10 mouse cellular contexts compared by ENCODE assay signal in genomic region chr19:43930366-43930765, GRCm38 (mm10). TPM values are rescaled to one million over a fixed set of nuclear protein-coding genes. Genes with fewer than 3 reads are reported as not detected.
DNase-seq lines count a peak whose midpoint lies in the region; ATAC-seq and TF ChIP-seq lines count a peak whose summit lies in the region.
"Had no signal": no experiment of that assay in that cellular context is flagged by ENCODE, and none has a peak within 500 bp of the region (broad histone marks: within the 10 kb centered on the region; RNA-seq: fewer than 3 reads in every experiment).

No protein-coding gene starts in this region.

- DNase-seq in forebrain, embryonic 10.5 days (ENCODE audit: extremely low spot score, low spot score), result no peak
- no peak for DNase-seq in neural tube, embryonic 10.5 days (ENCODE audit: extremely low spot score, low spot score)
- no peak for DNase-seq in stomach, postnatal 0 days (ENCODE audit: low spot score)
- no peak for DNase-seq in left cerebral cortex, postnatal 10 days (ENCODE audit: extremely low spot score in 1 of 2, low spot score in 2 of 2)
- DNase-seq: adrenal gland, postnatal 25 days had no signal

- H3K4me2 ChIP-seq in forebrain, embryonic 12.5 days, result no peak overlapping the region
- no peak overlapping the region for H3K4me2 ChIP-seq in intestine, embryonic 16.5 days (ENCODE audit: low read depth, low read length)
- H3K4me2 ChIP-seq in intestine, embryonic 15.5 days (replicated peaks), result no peak overlapping the region
- H3K4me2 ChIP-seq in neural tube, embryonic 12.5 days (replicated peaks), result no peak overlapping the region
- H3K4me2 ChIP-seq in stomach, postnatal 0 days (replicated peaks; ENCODE audit: low read depth), result no peak overlapping the region
- H3K4me2 ChIP-seq: liver, embryonic 12.5 days had no signal

- no peak for TF ChIP-seq EP300 in stomach, postnatal 0 days (optimal IDR thresholded peaks at IDR 0.05)

- no peaks in the 10 kb centered on the region for H3K9me3 ChIP-seq in forebrain, embryonic 10.5 days
- no peaks in the 10 kb centered on the region for H3K9me3 ChIP-seq in forebrain, embryonic 12.5 days
- no peaks in the 10 kb centered on the region; the same call in 1 of the 2 replicates for H3K9me3 ChIP-seq in intestine, embryonic 16.5 days (ENCODE audit: control insufficient read depth, low read length)
- H3K9me3 ChIP-seq in intestine, embryonic 15.5 days, result no peaks in the 10 kb centered on the region
- no peaks in the 10 kb centered on the region for H3K9me3 ChIP-seq in neural tube, embryonic 12.5 days
- H3K9me3 ChIP-seq in stomach, postnatal 0 days (ENCODE audit: control insufficient read depth, low read length), result no peaks in the 10 kb centered on the region
- H3K9me3 ChIP-seq: liver, embryonic 12.5 days had no signal

- H3K36me3 ChIP-seq in forebrain, embryonic 10.5 days (replicated peaks), result no peaks in the 10 kb centered on the region
- no peaks in the 10 kb centered on the region for H3K36me3 ChIP-seq in forebrain, embryonic 12.5 days (replicated peaks)
- no peaks in the 10 kb centered on the region for H3K36me3 ChIP-seq in intestine, embryonic 16.5 days (ENCODE audit: control insufficient read depth, insufficient read depth, low read length)
- no peaks in the 10 kb centered on the region for H3K36me3 ChIP-seq in intestine, embryonic 15.5 days
- no peaks in the 10 kb centered on the region for H3K36me3 ChIP-seq in neural tube, embryonic 12.5 days
- no peaks in the 10 kb centered on the region for H3K36me3 ChIP-seq in stomach, postnatal 0 days (ENCODE audit: control insufficient read depth, insufficient read depth, low read length)
- H3K36me3 ChIP-seq: liver, embryonic 12.5 days had no signal

- intact Hi-C loops in left cerebral cortex, postnatal 10 days (cut with DNase I), result no loop called here

- H3K9ac ChIP-seq in forebrain, embryonic 12.5 days, result no peak overlapping the region
- H3K9ac ChIP-seq in intestine, embryonic 16.5 days (ENCODE audit: low read depth, low read length), result no peak overlapping the region
- no peak overlapping the region for H3K9ac ChIP-seq in intestine, embryonic 15.5 days
- H3K9ac ChIP-seq in neural tube, embryonic 12.5 days, result 0 out of 2 replicates have a peak overlapping the region, but pooled peaks have one; percentile 3
- no peak overlapping the region for H3K9ac ChIP-seq in stomach, postnatal 0 days (ENCODE audit: low read length)
- H3K9ac ChIP-seq: liver, embryonic 12.5 days had no signal

- TF ChIP-seq CTCF in stomach, postnatal 0 days (IDR thresholded peaks at IDR 0.05; ENCODE audit: low read depth), result no peak

- 48% methylated on average over 7 of the region's 7 CpGs for WGBS in forebrain, embryonic 10.5 days
- WGBS in forebrain, embryonic 12.5 days, result 50% methylated on average over 7 of the region's 7 CpGs
- 20% methylated on average over 7 of the region's 7 CpGs for WGBS in intestine, embryonic 16.5 days
- 16% methylated on average over 7 of the region's 7 CpGs for WGBS in intestine, embryonic 15.5 days
- 33% methylated on average over 7 of the region's 7 CpGs for WGBS in neural tube, embryonic 12.5 days
- 17% methylated on average over 7 of the region's 7 CpGs for WGBS in stomach, postnatal 0 days

- peak overlapping the region; percentile 66 for H3K27ac ChIP-seq in forebrain, embryonic 10.5 days
- no peak overlapping the region for H3K27ac ChIP-seq in forebrain, embryonic 12.5 days
- H3K27ac ChIP-seq in intestine, embryonic 16.5 days (ENCODE audit: low read length), result no peak overlapping the region
- no peak overlapping the region for H3K27ac ChIP-seq in intestine, embryonic 15.5 days
- no peak overlapping the region for H3K27ac ChIP-seq in neural tube, embryonic 12.5 days
- no peak overlapping the region for H3K27ac ChIP-seq in stomach, postnatal 0 days (replicated peaks)
- H3K27ac ChIP-seq: liver, embryonic 12.5 days had no signal

- H3K4me1 ChIP-seq in forebrain, embryonic 10.5 days, result peaks cover 18% of the 10 kb centered on the region
- H3K4me1 ChIP-seq in forebrain, embryonic 12.5 days, result peaks cover 11% of the 10 kb centered on the region
- peaks cover 18% of the 10 kb centered on the region for H3K4me1 ChIP-seq in intestine, embryonic 16.5 days (ENCODE audit: control insufficient read depth, insufficient read depth, low read length)
- H3K4me1 ChIP-seq in intestine, embryonic 15.5 days (replicated peaks), result peaks cover 7% of the 10 kb centered on the region
- 0 out of 2 replicates have a peak, but pooled peaks cover 8% of the 10 kb centered on the region for H3K4me1 ChIP-seq in neural tube, embryonic 12.5 days
- H3K4me1 ChIP-seq in stomach, postnatal 0 days (replicated peaks; ENCODE audit: control insufficient read depth, insufficient read depth), result no peaks in the 10 kb centered on the region

- H3K4me3 ChIP-seq in forebrain, embryonic 10.5 days, result no peak overlapping the region
- H3K4me3 ChIP-seq in forebrain, embryonic 12.5 days (replicated peaks), result no peak overlapping the region
- no peak overlapping the region for H3K4me3 ChIP-seq in intestine, embryonic 16.5 days (ENCODE audit: low read length)
- no peak overlapping the region for H3K4me3 ChIP-seq in intestine, embryonic 15.5 days (replicated peaks)
- no peak overlapping the region for H3K4me3 ChIP-seq in neural tube, embryonic 12.5 days
- no peak overlapping the region for H3K4me3 ChIP-seq in stomach, postnatal 0 days (ENCODE audit: low read depth, low read length)
- H3K4me3 ChIP-seq: liver, embryonic 12.5 days had no signal

- ATAC-seq in forebrain, embryonic 12.5 days (ENCODE audit: low FRiP score), result no peak
- peak; percentile 36; the same call in 1 of the 2 replicates for ATAC-seq in intestine, embryonic 16.5 days
- no peak for ATAC-seq in intestine, embryonic 15.5 days
- ATAC-seq in neural tube, embryonic 12.5 days (ENCODE audit: low FRiP score, low read depth), result no peak
- peak; percentile 88 for ATAC-seq in stomach, postnatal 0 days (ENCODE audit: low FRiP score, low TSS enrichment)
- ATAC-seq: liver, embryonic 12.5 days had no signal

- H3K27me3 ChIP-seq in forebrain, embryonic 10.5 days (ENCODE audit: poor library complexity, severe bottlenecking), result peaks cover 4% of the 10 kb centered on the region; the same call in 1 of the 2 replicates
- H3K27me3 ChIP-seq in forebrain, embryonic 12.5 days, result no peaks in the 10 kb centered on the region
- H3K27me3 ChIP-seq in intestine, embryonic 16.5 days (replicated peaks; ENCODE audit: control insufficient read depth, insufficient read depth, low read length), result no peaks in the 10 kb centered on the region
- no peaks in the 10 kb centered on the region for H3K27me3 ChIP-seq in intestine, embryonic 15.5 days (replicated peaks)
- no peaks in the 10 kb centered on the region for H3K27me3 ChIP-seq in neural tube, embryonic 12.5 days (replicated peaks)
- H3K27me3 ChIP-seq in stomach, postnatal 0 days (ENCODE audit: control insufficient read depth, insufficient read depth, low read length), result no peaks in the 10 kb centered on the region
- H3K27me3 ChIP-seq: liver, embryonic 12.5 days had no signal

RNA-seq across cellular contexts. Expression of gene Dnmbp, which starts 9.6 kb away (rescaled TPM):
- polyA plus RNA-seq in forebrain, embryonic 10.5 days (2016; fragmentation: Nextera tagmentation; extraction: Ambion mirVana), result 17.6 and 18.4 TPM in 2 replicates
- polyA plus RNA-seq in forebrain, embryonic 12.5 days (2016; fragmentation: Nextera tagmentation; extraction: Ambion mirVana), result 16.9 and 19.1 TPM in 2 replicates
- polyA plus RNA-seq in intestine, embryonic 16.5 days (2015; fragmentation: Nextera tagmentation; extraction: Ambion mirVana), result 34.2 and 34.3 TPM in 2 replicates
- 35.9 and 37.0 TPM in 2 replicates for polyA plus RNA-seq in intestine, embryonic 15.5 days (2015; fragmentation: Nextera tagmentation; extraction: Ambion mirVana)
- 14.6 and 14.8 TPM in 2 replicates for polyA plus RNA-seq in neural tube, embryonic 12.5 days (2016; fragmentation: Nextera tagmentation; extraction: Ambion mirVana)
- polyA plus RNA-seq in stomach, postnatal 0 days (2015; fragmentation: Nextera tagmentation; extraction: Ambion mirVana), result 14.2 and 14.6 TPM in 2 replicates
- total RNA-seq in left cerebral cortex, postnatal 10 days (2021), result 10 to 100 TPM in 1 of 2 experiments, 1 to 10 TPM in 1; 9.5 to 10.7 TPM

RNA-seq across cellular contexts. Expression of gene Cpn1, which starts 56.0 kb away (rescaled TPM):
- polyA plus RNA-seq in forebrain, embryonic 10.5 days (2016; fragmentation: Nextera tagmentation; extraction: Ambion mirVana), result 0.21 and 0.48 TPM in 2 replicates
- polyA plus RNA-seq in forebrain, embryonic 12.5 days (2016; fragmentation: Nextera tagmentation; extraction: Ambion mirVana), result 0.10 TPM in 1 of 2 replicates, not detected in the other
- 27.7 and 32.4 TPM in 2 replicates for polyA plus RNA-seq in intestine, embryonic 16.5 days (2015; fragmentation: Nextera tagmentation; extraction: Ambion mirVana)
- polyA plus RNA-seq in intestine, embryonic 15.5 days (2015; fragmentation: Nextera tagmentation; extraction: Ambion mirVana), result 21.4 and 26.2 TPM in 2 replicates
- polyA plus RNA-seq in neural tube, embryonic 12.5 days (2016; fragmentation: Nextera tagmentation; extraction: Ambion mirVana), result 0.30 and 0.47 TPM in 2 replicates
- 45.3 and 47.4 TPM in 2 replicates for polyA plus RNA-seq in stomach, postnatal 0 days (2015; fragmentation: Nextera tagmentation; extraction: Ambion mirVana)
- total RNA-seq in left cerebral cortex, postnatal 10 days (2021), result under 1 TPM; 0.21 to 0.24 TPM
- total RNA-seq: adrenal gland, postnatal 25 days had no signal

Comparison
In these comparisons a context has a peak if more than half of its experiments do, and no peak if none do; other contexts are left out.
1. ATAC-seq: peak in intestine, embryonic 16.5 days (single experiment) and stomach, postnatal 0 days (single experiment); none in forebrain, embryonic 12.5 days (single experiment), intestine, embryonic 15.5 days (single experiment) and neural tube, embryonic 12.5 days (single experiment).
2. RNA of gene Cpn1, which starts 56.0 kb away (polyA plus RNA-seq): 45.3 to 47.4 TPM in stomach, postnatal 0 days, 27.7 to 32.4 TPM in intestine, embryonic 16.5 days and 21.4 to 26.2 TPM in intestine, embryonic 15.5 days; 0.21 to 0.48 TPM in forebrain, embryonic 10.5 days, 0.30 to 0.47 TPM in neural tube, embryonic 12.5 days and 0.10 TPM in forebrain, embryonic 12.5 days; every median in the first group is over 10 times any median in the second.